Mouse (Mus musculus): ENCODE data around the gene Abcf3. TPM values are rescaled to one million over a fixed set of nuclear protein-coding genes. Genes with fewer than 3 reads are reported as not detected.

Gene Abcf3
- total RNA-seq, 2 experiments from 2014 or later: 21.7 to 32.1 TPM

- ATAC-seq (ENCODE audit: poor library complexity, severe bottlenecking): no peak
Measured at GRCm38 (mm10) chr16:20539649-20540048, 8.7 kb upstream of the Abcf3 start.

- ATAC-seq (ENCODE audit: poor library complexity, severe bottlenecking): no peak
Measured at GRCm38 (mm10) chr16:20540438-20540837, 7.9 kb upstream of the Abcf3 start.

DNA sequence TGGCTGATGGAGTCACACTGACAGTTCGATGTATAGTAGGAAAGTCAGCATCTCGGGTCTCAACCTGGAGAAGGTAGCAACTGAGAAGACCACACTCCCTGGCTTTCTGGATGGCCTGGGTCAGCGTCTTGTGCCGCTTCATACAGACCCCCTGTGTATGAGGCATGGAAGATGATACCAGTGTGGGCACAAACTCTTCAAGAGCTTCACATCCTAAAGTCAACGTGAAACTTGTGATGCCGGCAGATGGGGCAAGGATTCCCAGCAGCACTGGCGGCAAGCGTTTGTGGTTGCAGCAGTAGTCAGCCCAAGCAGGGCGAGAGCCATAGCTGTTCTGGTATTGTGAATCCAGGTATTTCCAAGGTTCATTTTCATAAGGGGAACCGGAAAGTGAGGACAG lies 2.7 kb upstream of the Abcf3 start:
- ATAC-seq (ENCODE audit: poor library complexity, severe bottlenecking): no peak

- no peak for ATAC-seq (ENCODE audit: poor library complexity, severe bottlenecking)
Measured at GRCm38 (mm10) chr16:20547423-20547822, 954 bp upstream of the Abcf3 start.

- no peak for ATAC-seq (ENCODE audit: poor library complexity, severe bottlenecking)
Measured at GRCm38 (mm10) chr16:20549161-20549560, 784 bp downstream of the Abcf3 start.

GRCm38 (mm10) chr16:20551691-20552090 lies 3.3 kb downstream of the Abcf3 start:
- no peak for ATAC-seq (ENCODE audit: poor library complexity, severe bottlenecking)

DNA sequence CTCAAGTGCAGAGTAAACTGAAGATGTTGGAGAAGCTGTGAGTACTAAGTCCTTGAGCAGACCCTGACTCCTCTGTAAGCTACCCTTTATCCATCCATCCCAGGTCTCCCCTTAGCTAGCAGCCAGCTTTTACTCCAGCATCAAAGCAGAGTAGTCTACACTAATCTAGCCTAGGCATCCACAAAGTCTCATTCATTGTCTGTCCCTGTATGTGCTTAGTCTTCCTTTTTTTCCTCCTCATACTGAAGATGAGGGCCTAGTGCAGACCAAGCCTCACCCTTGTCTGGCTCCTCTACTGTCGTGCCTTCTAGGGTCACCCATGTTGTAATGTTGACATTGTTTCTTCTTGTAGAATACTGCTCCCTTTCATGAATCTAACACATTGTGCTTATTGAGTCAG lies 4.2 kb downstream of the Abcf3 start:
- ATAC-seq (ENCODE audit: poor library complexity, severe bottlenecking): no peak

DNA sequence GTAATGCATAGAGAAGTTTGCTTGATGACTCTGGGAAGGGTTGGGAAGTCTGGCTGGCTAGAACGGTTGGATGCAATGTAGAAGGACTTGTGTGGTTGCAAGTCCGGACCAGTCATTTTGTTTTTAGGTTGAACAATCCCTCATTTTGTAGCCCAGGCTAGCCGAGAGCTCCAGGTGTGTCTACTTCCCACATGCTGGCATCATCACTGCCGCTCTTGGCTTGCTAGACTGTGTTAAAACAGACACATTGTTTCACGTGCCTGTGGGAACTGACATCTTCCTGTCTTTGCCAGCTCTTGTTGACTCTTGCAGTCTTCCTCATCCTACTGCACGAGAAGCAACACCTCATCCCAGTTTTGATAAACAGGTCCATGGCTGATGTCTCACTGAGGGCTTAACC lies 6.6 kb downstream of the Abcf3 start:
- ATAC-seq (ENCODE audit: poor library complexity, severe bottlenecking): no peak

DNA sequence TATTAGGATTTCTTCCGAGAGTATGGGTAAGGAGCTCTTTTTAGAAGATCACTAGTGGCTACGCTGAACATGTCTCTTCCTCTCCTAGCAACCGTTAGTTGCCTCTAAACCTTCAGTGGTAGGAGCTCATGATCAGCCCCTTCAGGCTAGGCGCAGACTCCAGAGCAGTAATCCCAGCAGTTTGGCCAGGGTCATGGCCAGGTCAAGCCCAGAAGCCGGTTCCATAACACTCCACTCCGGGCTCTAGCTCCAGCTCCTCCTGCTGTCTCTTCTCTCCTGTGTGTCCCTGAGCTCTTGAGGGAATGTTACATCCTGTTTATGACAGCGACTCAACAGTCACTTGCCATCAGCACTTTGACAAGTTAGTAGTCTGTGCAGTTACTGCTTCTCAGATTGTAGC lies 9.0 kb downstream of the Abcf3 start:
- ATAC-seq (ENCODE audit: poor library complexity, severe bottlenecking): no peak

GRCm38 (mm10) chr16:20565075-20565474 lies 16.7 kb downstream of the Abcf3 start:
- ATAC-seq (ENCODE audit: poor library complexity, severe bottlenecking): no peak

DNA sequence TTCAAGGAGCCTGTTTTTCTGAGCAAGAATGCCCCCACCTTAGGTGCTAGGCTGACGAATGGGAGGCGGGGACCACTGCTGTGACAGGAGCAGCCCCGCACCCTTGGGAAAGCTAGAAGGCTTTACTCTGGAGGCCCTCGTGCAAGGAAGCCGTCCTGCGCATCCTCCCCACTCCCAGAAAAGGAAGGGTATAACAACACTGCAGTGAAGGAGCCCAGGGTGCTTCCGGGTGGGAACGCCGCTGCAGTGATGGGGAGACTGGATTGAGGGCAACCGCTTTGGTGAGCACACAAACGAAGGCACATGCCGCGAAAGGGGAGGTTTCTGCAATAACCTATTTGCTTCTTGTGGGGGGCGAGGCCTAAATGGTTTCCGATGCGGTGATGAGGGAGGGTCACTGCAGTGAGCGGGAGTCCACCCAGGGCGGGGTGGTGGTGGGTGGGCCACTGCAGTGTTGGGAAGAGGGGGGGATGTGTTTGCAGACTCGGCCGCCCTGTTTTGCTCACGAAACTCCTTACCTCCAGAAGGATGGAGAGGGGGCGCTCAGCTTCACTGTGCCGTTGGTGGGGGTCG lies 41.1 kb downstream of the Abcf3 start, which contains the start of gene Vwa5b2:
Gene Vwa5b2, plus strand, starts transcription at position 106 of the 573 bp plus-strand sequence.
- ATAC-seq (ENCODE audit: poor library complexity, severe bottlenecking): no peak

GRCm38 (mm10) chr16:20589939-20590679 lies 41.7 kb downstream of the Abcf3 start:
- no peak for ATAC-seq (ENCODE audit: poor library complexity, severe bottlenecking)

DNA sequence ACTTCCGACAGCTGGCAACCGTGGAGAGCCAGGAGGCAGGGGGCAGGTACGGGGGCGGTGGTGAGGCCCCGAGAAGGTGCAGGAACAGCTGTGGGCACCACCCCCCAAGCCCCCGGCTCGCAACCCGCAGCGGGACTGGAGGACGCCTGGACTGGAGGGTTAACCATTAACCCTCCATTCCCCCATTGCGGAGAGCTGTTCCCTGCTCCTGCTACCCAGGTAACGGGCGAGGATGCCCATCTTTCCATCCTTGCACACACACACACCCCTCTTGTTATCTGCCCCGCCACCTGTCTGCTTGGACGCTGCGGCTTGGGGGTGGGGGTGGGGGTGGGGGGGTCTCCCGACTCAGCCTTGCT lies 42.3 kb downstream of the Abcf3 start:
- ATAC-seq (ENCODE audit: poor library complexity, severe bottlenecking): no peak

- ATAC-seq (ENCODE audit: poor library complexity, severe bottlenecking): no peak
Measured at GRCm38 (mm10) chr16:20591076-20591705, 42.8 kb downstream of the Abcf3 start.

- ATAC-seq (ENCODE audit: poor library complexity, severe bottlenecking): no peak
Measured at GRCm38 (mm10) chr16:20595060-20595673, 46.8 kb downstream of the Abcf3 start.

DNA sequence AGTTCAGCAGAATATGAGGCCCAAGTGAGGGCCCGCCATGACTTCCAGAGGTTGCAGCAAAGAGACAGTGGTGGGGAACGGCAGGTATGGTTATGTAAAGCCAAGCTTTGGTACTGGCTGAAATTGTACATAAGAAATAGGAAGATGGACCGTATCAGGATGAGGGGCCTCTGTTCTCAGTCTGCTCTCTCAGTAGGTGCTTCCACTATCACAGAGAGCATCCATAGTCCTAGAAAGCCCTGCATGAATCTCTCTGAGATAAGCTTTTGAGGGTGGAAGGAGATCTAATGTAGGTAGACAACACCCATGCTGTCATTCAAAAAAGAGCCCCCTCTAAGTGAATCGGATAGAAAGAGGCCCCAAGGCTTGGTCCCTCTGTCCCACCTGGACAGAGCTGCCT lies 47.4 kb downstream of the Abcf3 start:
- no peak for ATAC-seq (ENCODE audit: poor library complexity, severe bottlenecking)

- ATAC-seq (ENCODE audit: poor library complexity, severe bottlenecking): no peak
Measured at GRCm38 (mm10) chr16:20596687-20597441, 48.5 kb downstream of the Abcf3 start.

DNA sequence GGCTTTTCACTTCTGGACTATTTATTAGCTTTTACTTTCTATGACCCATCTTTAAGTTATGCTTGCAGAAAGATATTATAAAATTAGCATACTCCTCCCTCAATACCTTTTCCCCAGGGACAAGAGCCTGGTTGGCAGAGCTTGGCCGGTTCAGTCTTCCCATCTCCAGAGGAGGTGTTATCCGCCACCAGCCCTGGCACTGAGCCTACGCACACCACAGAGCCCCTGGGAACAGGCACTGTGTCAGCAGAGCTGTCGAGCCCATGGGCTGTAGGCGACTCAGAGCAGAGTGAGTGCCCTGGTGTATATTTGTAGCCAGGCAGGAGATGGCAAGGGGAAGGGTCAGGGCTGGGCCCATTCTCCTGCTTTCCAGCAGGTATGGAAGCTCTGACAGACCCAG lies 52.1 kb downstream of the Abcf3 start:
- ATAC-seq (ENCODE audit: poor library complexity, severe bottlenecking): no peak

GRCm38 (mm10) chr16:20604705-20605104 lies 56.3 kb downstream of the Abcf3 start:
- no peak for ATAC-seq (ENCODE audit: poor library complexity, severe bottlenecking)

DNA sequence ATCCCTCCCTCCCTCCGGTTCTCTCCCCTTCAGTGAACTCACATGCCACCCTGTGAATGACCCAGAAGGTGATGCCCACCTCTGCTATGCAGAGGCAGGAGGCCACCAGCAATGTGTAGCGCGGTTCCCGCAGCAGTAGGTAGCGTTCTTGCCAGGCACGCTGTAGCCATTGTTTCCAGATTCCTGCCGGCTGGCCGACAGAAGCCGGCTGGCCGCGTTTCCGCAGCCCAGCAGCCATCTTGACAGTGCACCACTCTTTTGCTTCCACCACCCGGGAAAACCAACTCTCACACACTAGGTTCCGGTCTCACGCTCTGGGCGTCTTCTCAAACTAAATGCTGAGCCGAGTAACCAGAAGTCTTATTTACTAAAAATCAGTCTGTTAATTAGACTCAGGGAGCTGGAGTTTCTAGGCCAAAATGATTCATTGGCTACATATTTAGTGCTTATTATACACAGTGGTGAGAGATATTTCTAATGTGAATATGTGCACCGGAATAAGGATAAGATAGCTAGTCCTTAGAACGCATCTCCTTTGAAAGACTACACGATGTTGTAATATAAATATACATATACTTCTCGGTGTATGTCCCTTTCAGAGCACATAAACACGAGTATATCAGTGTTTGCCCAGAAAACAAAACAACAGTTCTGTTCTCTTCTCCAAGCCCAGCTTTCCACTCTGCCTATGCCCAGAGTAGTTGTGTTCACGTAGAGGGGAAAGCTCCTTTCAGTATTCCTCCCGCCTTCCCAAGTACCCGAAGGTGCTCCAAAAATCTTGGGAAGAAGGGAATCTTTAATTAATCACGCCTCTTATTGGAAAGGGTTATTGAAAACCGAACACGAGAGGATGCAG lies 62.4 kb downstream of the Abcf3 start:
- ATAC-seq (ENCODE audit: poor library complexity, severe bottlenecking): peak; percentile 75

Data from megakaryocyte, adult 5-6 weeks (primary cell).